Mouse (Mus musculus): ENCODE results near the gene Scn4a. TPM values are rescaled to one million over a fixed set of nuclear protein-coding genes. Genes with fewer than 3 reads are reported as not detected.
"Not testable (repeated sequence)": the region's sequence is repeated elsewhere in the genome, so short reads cannot be mapped to it uniquely, and the experiment has no call there.

Scn4a gene
- total RNA-seq (2021): not detected

DNA sequence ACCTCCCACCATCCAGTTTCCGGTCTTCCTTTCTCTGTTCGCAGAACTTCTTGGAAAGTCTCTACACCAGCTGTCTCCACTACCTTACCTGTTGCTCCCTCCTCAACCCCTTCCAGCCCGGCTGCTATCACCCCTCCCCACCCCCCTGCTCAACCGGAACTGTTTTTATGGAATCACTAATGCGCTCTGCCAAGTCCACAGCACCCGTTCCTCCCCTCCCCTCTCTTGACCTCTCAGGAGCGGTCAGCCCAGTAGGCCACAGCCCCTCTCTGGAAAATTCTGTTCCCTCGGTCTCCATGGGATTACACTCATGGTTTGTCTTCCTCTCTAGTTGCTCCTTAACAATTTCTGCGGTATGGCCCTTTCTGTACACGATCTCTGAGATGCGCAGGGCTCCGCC lies at the start of gene Scn4a:
Gene Scn4a, minus strand, starts transcription at position 101 of the 400 bp plus-strand sequence.
- no peak for DNase-seq (ENCODE audit: low spot score in 2 of 2)
- intact Hi-C loops (cut with DNase I): no loop called here

DNA sequence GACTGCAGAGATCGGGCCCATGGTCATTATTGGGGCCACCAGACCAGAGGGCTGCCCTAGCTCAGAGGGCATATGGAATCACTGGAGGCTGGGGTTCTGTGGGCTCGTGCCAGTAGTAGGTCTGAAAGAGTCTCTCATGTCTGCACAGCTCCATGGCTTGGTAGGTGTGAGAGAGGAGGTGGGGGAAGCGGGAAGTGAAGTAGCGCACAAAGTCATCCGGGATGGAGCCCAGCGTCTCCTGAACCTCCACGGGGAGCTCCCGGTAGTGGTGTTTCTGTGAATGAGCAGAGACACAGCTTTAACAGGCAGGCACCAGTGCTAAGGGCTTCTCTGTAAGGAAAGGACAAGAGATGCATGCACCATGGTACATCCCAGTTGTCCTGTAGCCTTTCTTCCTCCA lies 45.4 kb upstream of the Scn4a start:
- intact Hi-C loops (cut with DNase I): no loop called here
- no peak for DNase-seq (ENCODE audit: low spot score in 2 of 2)

DNA sequence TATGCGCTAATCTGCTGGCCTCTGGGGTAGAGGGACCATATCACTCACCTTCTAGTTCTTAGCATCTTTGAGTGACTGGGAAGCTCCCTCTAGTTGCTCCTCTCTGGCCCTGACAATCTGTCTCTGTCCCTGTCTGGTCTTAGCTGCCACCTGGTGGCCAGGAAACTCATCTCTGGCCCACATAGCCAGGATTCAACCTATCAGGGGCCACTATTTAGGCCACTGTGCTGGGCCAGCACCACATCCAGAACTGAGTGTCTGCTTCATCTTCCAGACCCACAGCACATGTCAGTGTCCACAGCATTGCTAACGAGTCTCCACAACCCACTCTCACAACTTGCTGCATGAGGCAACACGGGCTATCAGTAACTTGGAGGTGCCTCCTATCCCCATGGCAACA lies 44.6 kb upstream of the Scn4a start:
- intact Hi-C loops (cut with DNase I): no loop called here
- DNase-seq (ENCODE audit: low spot score in 2 of 2): peak in 1 of 2 experiments; percentile 15

GRCm38 (mm10) chr11:106394055-106394454 lies 41.0 kb upstream of the Scn4a start:
- not testable (repeated sequence) for DNase-seq (ENCODE audit: low spot score in 2 of 2)
- intact Hi-C loops (cut with DNase I): loop anchor here (5.0 kb wide), 1 partner anchor 92 kb away; the partner anchor contains the start of gene Gh

DNA sequence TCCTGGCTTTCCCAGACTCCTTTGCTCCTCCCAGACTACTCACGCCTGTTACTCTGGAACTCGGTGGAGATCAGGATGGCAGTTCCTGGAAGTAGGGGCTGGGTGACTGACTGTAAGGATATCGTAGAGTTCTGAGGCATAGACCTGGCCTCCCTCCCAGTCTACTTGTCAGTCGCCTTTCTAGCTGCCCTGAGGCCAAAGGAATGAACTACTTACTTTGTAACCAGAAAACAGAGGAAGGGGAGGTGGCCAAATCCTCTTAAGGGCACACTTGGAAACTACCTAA lies 40.2 kb upstream of the Scn4a start:
- no peak for DNase-seq (ENCODE audit: low spot score in 2 of 2)
- intact Hi-C loops (cut with DNase I): loop anchor here (2.0 to 5.0 kb wide), 2 partner anchors 66 to 91 kb away; partner anchors contain the start of gene Gh

GRCm38 (mm10) chr11:106392597-106393330 lies 39.7 kb upstream of the Scn4a start:
- intact Hi-C loops (cut with DNase I): loop anchor here (2.0 to 5.0 kb wide), 2 partner anchors 66 to 90 kb away; partner anchors contain the start of gene Gh
- DNase-seq (ENCODE audit: low spot score in 2 of 2): no peak

DNA sequence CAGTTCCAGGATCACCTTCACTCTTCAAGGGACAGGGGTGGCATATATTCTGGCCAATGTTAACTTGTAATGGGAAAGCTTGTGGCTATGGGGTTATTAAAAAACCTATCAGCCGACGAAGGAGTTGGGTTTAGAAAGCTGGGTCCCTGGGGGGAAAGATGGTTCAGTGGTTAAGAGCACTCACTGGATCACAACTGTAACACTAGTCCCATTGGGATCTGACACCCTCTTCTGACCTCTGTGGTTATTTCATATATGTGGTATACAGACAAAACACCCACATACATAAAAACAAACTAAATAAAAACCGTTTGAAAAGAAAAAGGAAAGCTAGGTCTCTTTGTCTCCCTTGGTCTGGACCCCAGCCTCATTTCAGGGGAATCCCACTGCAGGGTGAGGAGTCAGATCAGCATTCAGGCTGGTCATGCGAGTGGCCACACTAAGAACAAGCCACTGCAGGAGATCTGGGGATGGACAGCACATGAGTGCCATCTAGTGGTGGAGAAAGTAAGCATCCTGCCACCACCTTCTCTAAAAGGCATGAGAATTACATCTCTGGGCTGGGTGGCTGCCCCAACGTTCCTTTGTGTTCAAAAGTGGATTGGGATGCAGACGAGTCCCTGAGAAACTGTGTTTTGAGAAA lies 38.6 kb upstream of the Scn4a start:
- DNase-seq (ENCODE audit: low spot score in 2 of 2): peak; percentile 80 to 82
- intact Hi-C loops (cut with DNase I): loop anchor here (2.0 to 5.0 kb wide), 2 partner anchors 65 to 89 kb away; partner anchors contain the start of gene Gh

DNA sequence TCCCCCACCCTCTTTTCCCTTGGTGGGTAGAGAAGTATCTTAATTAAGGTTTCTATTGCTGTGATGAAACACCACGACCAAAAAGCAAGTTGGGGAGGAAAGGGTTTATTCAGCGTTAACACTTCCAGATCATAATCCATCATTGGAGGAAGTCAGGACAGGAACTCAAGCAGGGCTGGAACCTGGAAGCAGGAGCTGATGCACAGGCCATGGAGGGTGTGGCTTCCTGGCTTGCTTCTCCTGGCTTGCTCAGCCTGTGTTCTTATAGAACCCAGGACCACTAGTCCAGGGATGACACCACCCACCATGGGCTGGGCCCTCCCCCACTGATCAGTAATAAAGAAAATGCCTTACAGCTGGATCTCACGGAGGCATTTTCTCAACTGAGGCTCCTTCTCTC lies 37.7 kb upstream of the Scn4a start:
- no peak for DNase-seq (ENCODE audit: low spot score in 2 of 2)
- intact Hi-C loops (cut with DNase I): loop anchor here (5.0 kb wide), 1 partner anchor 88 kb away; the partner anchor contains the start of gene Gh

DNA sequence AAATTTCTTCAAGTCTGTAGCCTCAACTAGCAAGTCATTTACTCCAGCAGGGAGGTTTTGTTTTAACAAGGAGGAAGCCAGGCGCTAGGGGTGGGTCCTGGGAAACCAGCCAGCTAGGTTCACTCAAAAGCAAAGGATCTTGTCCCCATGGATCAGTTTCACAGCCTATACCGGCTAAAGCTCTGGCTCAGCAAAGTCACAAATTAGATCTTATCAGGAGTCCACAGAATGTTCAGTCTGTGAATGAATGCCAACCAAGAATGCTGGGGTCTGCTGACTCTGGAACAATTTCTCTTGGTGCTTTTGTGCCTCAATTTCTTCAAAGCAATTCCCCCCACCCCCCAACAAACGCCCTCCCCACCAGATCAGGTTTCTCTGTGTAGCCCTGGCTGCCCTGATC lies 36.5 kb upstream of the Scn4a start:
- no peak for DNase-seq (ENCODE audit: low spot score in 2 of 2)
- intact Hi-C loops (cut with DNase I): loop anchor here (5.0 kb wide), 1 partner anchor 87 kb away; the partner anchor contains the start of gene Gh

DNA sequence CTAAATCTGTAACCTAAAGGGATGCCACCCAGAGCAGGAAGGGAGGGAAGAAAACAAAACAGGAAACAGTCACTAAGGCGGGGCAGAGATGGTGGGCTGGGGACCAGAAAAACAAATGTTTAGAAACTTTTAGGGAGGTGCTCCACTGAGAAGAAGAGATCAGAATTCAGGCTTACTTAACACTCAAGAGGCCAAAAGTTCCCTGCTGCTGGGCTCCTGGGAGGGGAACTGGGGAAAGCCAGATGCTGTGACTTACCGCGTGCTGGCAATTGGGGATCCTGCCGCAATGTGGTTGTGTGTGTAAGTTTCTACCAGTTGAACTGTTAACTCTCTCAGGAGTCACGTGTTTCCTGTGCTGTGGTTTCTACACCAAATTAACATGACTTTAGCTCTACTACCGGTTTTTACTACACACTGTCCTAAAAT lies 34.7 kb upstream of the Scn4a start, which contains the start of gene Icam2:
Gene Icam2, minus strand, starts transcription at position 285 of the 426 bp plus-strand sequence.
- intact Hi-C loops (cut with DNase I): no loop called here

DNA sequence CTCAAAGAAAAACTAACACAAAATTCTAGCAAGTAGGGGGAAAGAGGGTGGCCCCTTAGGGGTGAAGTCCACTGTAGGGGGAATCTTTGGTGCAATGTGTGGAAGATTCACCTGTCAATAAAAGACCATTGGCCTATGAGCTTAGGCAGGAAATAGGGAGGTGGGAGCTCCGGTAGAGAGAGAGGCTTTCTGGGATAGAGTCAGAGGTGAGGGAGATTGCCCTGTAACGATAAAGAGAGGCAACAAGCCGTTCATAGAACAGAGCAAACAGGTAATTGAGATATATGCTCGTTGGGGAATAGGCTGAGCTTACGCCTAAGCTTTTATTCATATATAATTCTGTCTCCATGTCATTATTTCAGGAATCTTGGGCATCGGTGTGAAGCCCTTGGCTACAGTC lies 33.9 kb upstream of the Scn4a start:
- no peak for DNase-seq (ENCODE audit: low spot score in 2 of 2)
- intact Hi-C loops (cut with DNase I): no loop called here

More for the DNA sequence above, 34.7 kb upstream of the Scn4a start, which contains the start of gene Icam2:
- DNase-seq (ENCODE audit: low spot score in 2 of 2): no peak

- no peak for DNase-seq (ENCODE audit: low spot score in 2 of 2)
- intact Hi-C loops (cut with DNase I): no loop called here
These were observed 33.3 kb upstream of the Scn4a start for GRCm38 (mm10) chr11:106386409-106386808.

GRCm38 (mm10) chr11:106383051-106383790 lies 30.1 kb upstream of the Scn4a start:
- intact Hi-C loops (cut with DNase I): no loop called here
- DNase-seq (ENCODE audit: low spot score in 2 of 2): no peak

GRCm38 (mm10) chr11:106382424-106382823 lies 29.3 kb upstream of the Scn4a start:
- no peak for DNase-seq (ENCODE audit: low spot score in 2 of 2)
- intact Hi-C loops (cut with DNase I): no loop called here

DNA sequence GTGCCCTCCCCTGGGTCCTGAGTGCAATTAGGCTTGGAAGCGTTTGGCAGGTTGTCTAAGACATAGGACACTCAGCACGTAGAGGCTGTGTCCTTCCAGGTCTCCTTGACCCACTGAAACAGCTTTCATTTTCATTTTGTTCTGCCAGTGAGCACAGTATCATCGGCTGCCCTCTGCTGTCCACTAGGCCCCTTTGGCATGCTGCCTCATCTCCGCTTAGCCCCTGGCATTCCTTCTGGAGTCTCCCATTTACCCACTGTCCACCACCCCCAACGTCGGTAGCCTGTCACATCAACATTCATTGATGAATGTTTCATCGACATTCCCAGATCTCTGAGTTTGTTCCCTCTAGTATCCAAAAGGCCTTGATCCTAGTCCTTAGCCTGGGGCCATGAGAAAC lies 28.8 kb upstream of the Scn4a start:
- intact Hi-C loops (cut with DNase I): no loop called here
- no peak for DNase-seq (ENCODE audit: low spot score in 2 of 2)

GRCm38 (mm10) chr11:106381011-106381410 lies 27.9 kb upstream of the Scn4a start:
- intact Hi-C loops (cut with DNase I): no loop called here
- no peak for DNase-seq (ENCODE audit: low spot score in 2 of 2)

DNA sequence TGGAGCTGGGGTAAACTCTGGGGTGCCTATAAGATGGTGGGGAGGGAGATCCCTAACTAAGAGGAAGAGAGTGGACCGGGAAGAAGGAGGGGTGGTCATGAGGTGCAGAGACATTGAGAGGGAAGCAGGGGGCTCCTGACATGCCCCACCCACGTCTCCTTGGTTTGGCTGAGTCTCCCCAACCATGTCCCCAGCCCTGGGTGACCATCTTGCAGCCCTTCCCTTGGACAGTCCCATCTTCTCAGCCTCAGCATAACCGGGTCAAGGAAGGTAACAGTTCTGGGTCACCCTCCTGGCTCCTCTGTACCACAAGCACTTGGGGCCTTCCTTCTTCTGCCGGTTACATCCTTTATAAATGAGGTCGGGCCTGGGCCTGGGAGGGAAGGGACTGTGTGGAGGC lies 21.9 kb upstream of the Scn4a start:
- DNase-seq (ENCODE audit: low spot score in 2 of 2): no peak
- intact Hi-C loops (cut with DNase I): no loop called here

DNA sequence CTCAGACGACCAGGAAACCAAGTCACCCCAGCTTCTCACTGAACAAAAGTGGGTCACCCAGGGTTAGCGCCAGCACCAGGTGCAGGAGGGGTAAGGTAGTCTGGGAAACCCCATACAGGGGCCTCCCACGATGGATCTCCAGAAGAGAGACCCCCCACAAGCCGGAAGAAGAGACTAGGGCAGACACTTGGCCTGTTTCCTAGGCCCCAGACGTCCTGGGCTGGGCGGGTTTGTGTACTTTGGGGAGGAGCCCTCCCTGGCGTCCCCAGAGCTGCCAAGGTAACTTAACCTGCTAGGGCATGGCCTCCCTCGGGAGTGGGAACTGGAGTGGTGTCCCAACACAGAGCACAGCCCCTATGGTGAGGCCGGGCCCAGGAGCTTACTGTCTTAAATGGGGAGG lies 21.5 kb upstream of the Scn4a start:
- DNase-seq (ENCODE audit: low spot score in 2 of 2): no peak
- intact Hi-C loops (cut with DNase I): no loop called here

- DNase-seq (ENCODE audit: low spot score in 2 of 2): no peak
- intact Hi-C loops (cut with DNase I): no loop called here
These were observed 20.9 kb upstream of the Scn4a start for GRCm38 (mm10) chr11:106373998-106374397.

GRCm38 (mm10) chr11:106366316-106366715 lies 13.2 kb upstream of the Scn4a start:
- DNase-seq (ENCODE audit: low spot score in 2 of 2): peak; percentile 64 to 75
- intact Hi-C loops (cut with DNase I): loop anchor here (2.0 to 5.0 kb wide), 2 partner anchors 38 to 64 kb away; partner anchors contain the start of gene Gh

All from left cerebral cortex, postnatal 25 days (tissue).